Mouse (Mus musculus): ENCODE measurements around the gene Gm44502.

Gm44502 gene

GRCm38 (mm10) chr15:89398146-89398545 lies 31.4 kb downstream of the Gm44502 start:
- DNase-seq = no peak

- DNase-seq = no peak
These were observed 32.6 kb downstream of the Gm44502 start for GRCm38 (mm10) chr15:89396883-89397282.

- DNase-seq = no peak
These were observed 39.4 kb downstream of the Gm44502 start for GRCm38 (mm10) chr15:89390081-89390480.

- DNase-seq = peak in 1 of 2 experiments; percentile 52
These were observed 42.4 kb downstream of the Gm44502 start for GRCm38 (mm10) chr15:89387127-89387526.

- DNase-seq = no peak
These were observed 44.9 kb downstream of the Gm44502 start, which contains the start of gene Klhdc7b for GRCm38 (mm10) chr15:89384617-89385016. Gene Klhdc7b (plus strand): TSS chr15:89384917.

GRCm38 (mm10) chr15:89379429-89379828 lies 50.1 kb downstream of the Gm44502 start:
- no peak for DNase-seq

- no peak for DNase-seq
These were observed 50.6 kb downstream of the Gm44502 start, which contains the start of gene Odf3b for GRCm38 (mm10) chr15:89378831-89379401. Gene Odf3b (minus strand): TSS chr15:89379282.

GRCm38 (mm10) chr15:89377938-89378828 lies 51.3 kb downstream of the Gm44502 start:
- DNase-seq = no peak

- DNase-seq = no peak
These were observed 52.1 kb downstream of the Gm44502 start for GRCm38 (mm10) chr15:89377362-89377761.

- DNase-seq = no peak
These were observed 52.5 kb downstream of the Gm44502 start, which contains the start of gene Tymp for GRCm38 (mm10) chr15:89376957-89377356. Gene Tymp (minus strand): TSS chr15:89377039.

GRCm38 (mm10) chr15:89376040-89376439 lies 53.5 kb downstream of the Gm44502 start:
- no peak for DNase-seq

GRCm38 (mm10) chr15:89374801-89375534 lies 54.5 kb downstream of the Gm44502 start:
- no peak for DNase-seq

- no peak for DNase-seq
These were observed 55.2 kb downstream of the Gm44502 start for GRCm38 (mm10) chr15:89374340-89374739.

- peak; percentile 75 to 80 for DNase-seq
These were observed 55.7 kb downstream of the Gm44502 start, which contains the start of gene Sco2 for GRCm38 (mm10) chr15:89373762-89374248. Gene Sco2 (minus strand): TSS chr15:89373846.

GRCm38 (mm10) chr15:89373027-89373761 lies 56.3 kb downstream of the Gm44502 start:
- peak; percentile 70 to 78 for DNase-seq

GRCm38 (mm10) chr15:89372536-89372935 lies 57.0 kb downstream of the Gm44502 start:
- no peak for DNase-seq

GRCm38 (mm10) chr15:89372068-89372467 lies 57.4 kb downstream of the Gm44502 start:
- no peak for DNase-seq
